Mouse (Mus musculus) myocyte (in vitro differentiated cells): ENCODE results near the gene Rhebl1.

Experiments used
- CEBPB ChIP-seq: IDR thresholded peaks from 2 replicates; pipeline ENCODE4 v1.6.1; 2011; ENCODE audit warnings: mild to moderate bottlenecking, moderate library complexity; ENCODE audit not compliant: poor library complexity, insufficient read depth, severe bottlenecking
- E2F4 ChIP-seq: IDR thresholded peaks from one replicate; pipeline ENCODE4 v1.6.1; 2011; ENCODE audit warnings: mild to moderate bottlenecking, control low read depth, moderate library complexity; ENCODE audit not compliant: insufficient read depth
- MAX ChIP-seq: IDR thresholded peaks from one replicate; pipeline ENCODE4 v1.6.1; 2011; ENCODE audit warnings: low read depth, mild to moderate bottlenecking, control low read depth
- MYOD1 ChIP-seq, 3 experiments: IDR thresholded peaks; one replicate each; pipeline ENCODE4 v1.6.1; 2011; ENCODE audit warnings: control low read depth in 2 of 3, low read depth in 2 of 3, mild to moderate bottlenecking in 2 of 3, moderate library complexity in 1 of 3; ENCODE audit not compliant: insufficient read length in 2 of 3, control insufficient read depth in 1 of 3
- POLR2A ChIP-seq: IDR thresholded peaks from one replicate; pipeline ENCODE4 v1.6.1; 2011; ENCODE audit warnings: low read depth, mild to moderate bottlenecking, control low read depth, moderate library complexity; ENCODE audit not compliant: insufficient read length
- POLR2AphosphoS2 ChIP-seq: IDR thresholded peaks from one replicate; pipeline ENCODE4 v1.6.1; 2011; ENCODE audit warnings: low read depth, control low read depth; ENCODE audit not compliant: insufficient read length
- TCF12 ChIP-seq: IDR thresholded peaks from one replicate; pipeline ENCODE4 v1.6.1; 2011; ENCODE audit warnings: mild to moderate bottlenecking, control low read depth; ENCODE audit not compliant: poor library complexity, insufficient read depth, severe bottlenecking
- USF1 ChIP-seq: IDR thresholded peaks from one replicate; pipeline ENCODE4 v1.6.1; 2011; ENCODE audit warnings: low read depth, mild to moderate bottlenecking, control low read depth, moderate library complexity

DNA sequence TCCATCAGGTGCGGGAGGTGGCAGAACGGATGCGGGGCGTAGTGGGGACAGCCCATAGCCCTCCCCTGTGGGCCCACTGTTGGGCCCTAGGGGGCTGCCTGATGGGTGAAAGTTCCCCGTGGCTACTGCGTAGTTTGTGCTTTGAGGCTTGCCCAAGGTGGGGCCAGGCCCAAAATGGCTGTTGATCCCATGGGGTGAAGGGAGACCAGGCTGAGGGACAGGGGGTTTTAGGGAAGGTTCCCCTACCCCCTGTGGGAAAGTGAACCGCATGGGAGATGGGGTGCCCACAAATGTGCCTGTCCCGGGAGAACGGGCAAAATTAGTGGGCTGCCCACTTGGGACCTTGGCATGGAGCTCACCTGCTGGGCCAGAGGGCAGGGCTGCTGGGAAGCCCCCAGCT lies 42.3 kb downstream of the Rhebl1 start:
- TF ChIP-seq POLR2A (no peak), TCF12 (no peak), MYOD1 (IDR thresholded peaks at IDR 0.05; ENCODE audit: control insufficient read depth in 1 of 3, insufficient read length in 2 of 3, low read depth in 2 of 3) (no peak), MAX (no peak), CEBPB (no peak), POLR2AphosphoS2 (no peak), USF1 (no peak), E2F4 (no peak)
